ENCODE assay signal across 8 mouse cellular contexts in the genomic region with DNA sequence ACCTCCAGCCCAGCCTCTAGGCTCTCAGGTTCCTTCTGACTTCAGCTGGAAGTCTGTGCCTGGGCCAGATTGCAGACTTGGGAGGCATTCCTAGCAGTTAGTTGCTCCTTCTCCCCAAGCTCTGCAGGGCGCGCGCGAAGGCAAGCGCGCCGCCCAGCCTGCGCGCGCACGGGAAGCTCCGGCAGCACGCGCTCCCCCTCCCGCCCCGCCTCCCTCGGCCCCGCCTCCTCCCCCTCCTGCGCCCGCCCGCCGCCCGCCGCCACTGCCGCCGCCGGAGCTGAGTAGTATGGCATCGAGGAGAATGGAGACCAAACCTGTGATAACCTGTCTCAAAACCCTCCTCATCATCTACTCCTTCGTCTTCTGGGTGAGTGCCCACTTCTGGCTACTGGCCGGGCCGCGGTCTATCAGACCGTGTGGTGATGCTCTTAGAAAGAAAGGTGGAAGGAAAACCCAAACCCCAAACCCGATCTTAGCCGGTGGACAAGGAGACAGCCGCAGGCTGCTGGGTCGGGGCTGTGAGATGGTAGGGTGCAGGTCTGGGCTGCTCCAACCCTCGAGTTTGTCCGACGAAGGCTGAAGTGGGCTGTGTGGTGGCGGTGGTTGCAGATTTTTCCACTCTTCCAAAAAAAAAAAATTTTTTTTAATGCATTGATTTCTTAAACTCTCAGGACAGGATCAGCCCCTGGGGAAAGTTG. TPM values are rescaled to one million over a fixed set of nuclear protein-coding genes. Genes with fewer than 3 reads are reported as not detected.
DNase-seq lines count a peak whose midpoint lies in the region; ATAC-seq and TF ChIP-seq lines count a peak whose summit lies in the region.

A gene (plus strand): TSS at position 287 of the 698 bp plus-strand sequence.

- no peaks in the 10 kb centered on the region for H3K4me1 ChIP-seq in hindbrain, embryonic 11.5 days (replicated peaks; ENCODE audit: control insufficient read depth, insufficient read depth, low read length)
- no peaks in the 10 kb centered on the region for H3K4me1 ChIP-seq in lung, postnatal 0 days (ENCODE audit: insufficient read depth, low read depth, low read length)

- peak; percentile 85 for ATAC-seq in hindbrain, embryonic 11.5 days (ENCODE audit: low FRiP score)
- peak; percentile 86 for ATAC-seq in lung, postnatal 0 days

- peak within 1 kb of the TSS; percentile 54 for H3K9ac ChIP-seq in hindbrain, embryonic 11.5 days (ENCODE audit: low read depth, low read length)
- H3K9ac ChIP-seq in lung, postnatal 0 days (replicated peaks; ENCODE audit: low read depth), result peak within 1 kb of the TSS; percentile 52

- no peak for TF ChIP-seq EP300 in lung, postnatal 0 days (IDR thresholded peaks at IDR 0.05)

- no peaks in the 10 kb centered on the region for H3K36me3 ChIP-seq in hindbrain, embryonic 11.5 days (ENCODE audit: control insufficient read depth, insufficient read depth, low read length)
- H3K36me3 ChIP-seq in lung, postnatal 0 days (ENCODE audit: insufficient read depth, low read length), result no peaks in the 10 kb centered on the region

- peak within 1 kb of the TSS; percentile 45 for H3K4me3 ChIP-seq in hindbrain, embryonic 11.5 days (ENCODE audit: low read depth, low read length)
- H3K4me3 ChIP-seq in lung, postnatal 0 days (ENCODE audit: low read depth, low read length), result peak within 1 kb of the TSS; percentile 51

- no peak within 1 kb of the TSS for H3K27ac ChIP-seq in hindbrain, embryonic 11.5 days (ENCODE audit: low read depth, low read length)
- H3K27ac ChIP-seq in lung, postnatal 0 days (ENCODE audit: low read length), result peak within 1 kb of the TSS; percentile 66

- H3K4me2 ChIP-seq in hindbrain, embryonic 11.5 days (replicated peaks; ENCODE audit: low read depth, low read length), result peak within 1 kb of the TSS; percentile 46
- peak within 1 kb of the TSS; percentile 64 for H3K4me2 ChIP-seq in lung, postnatal 0 days (replicated peaks; ENCODE audit: low read depth, low read length)

- TF ChIP-seq CTCF in lung, postnatal 0 days (IDR thresholded peaks at IDR 0.05), result peak; percentile 12

- 15% methylated on average over 29 of the region's 41 CpGs for whole genome bisulfite sequencing in hindbrain, embryonic 11.5 days
- WGBS in lung, postnatal 0 days, result 14% methylated on average over 30 of the region's 41 CpGs

- DNase-seq in ZHBTc4 (ENCODE audit: low read depth, low spot score), result peak; percentile 75
- peak; percentile 74 to 88 for DNase-seq in cerebellum, postnatal 25 days
- peak; percentile 33 to 54 for DNase-seq in frontal cortex, postnatal 36 days (ENCODE audit: low spot score in 2 of 2)
- DNase-seq in hindbrain, embryonic 11.5 days (ENCODE audit: low spot score), result peak; percentile 76
- peak; percentile 49 to 70 for DNase-seq in layer of hippocampus, postnatal 10 days (ENCODE audit: low spot score in 2 of 2)
- DNase-seq in lung, postnatal 0 days (ENCODE audit: low spot score), result peak; percentile 71
- peak; percentile 61 for DNase-seq in ovary, postnatal 36 days (ENCODE audit: low spot score)
- peak; percentile 48 for DNase-seq in urinary bladder, postnatal 25 days (ENCODE audit: low spot score)

- no peaks in the 10 kb centered on the region for H3K9me3 ChIP-seq in hindbrain, embryonic 11.5 days (ENCODE audit: control insufficient read depth, low read length)
- H3K9me3 ChIP-seq in lung, postnatal 0 days (ENCODE audit: low read length), result no peaks in the 10 kb centered on the region

- no peaks in the 10 kb centered on the region for H3K27me3 ChIP-seq in hindbrain, embryonic 11.5 days (ENCODE audit: control insufficient read depth, insufficient read depth, low read length)
- no peaks in the 10 kb centered on the region for H3K27me3 ChIP-seq in lung, postnatal 0 days (replicated peaks; ENCODE audit: insufficient read depth, low read length)

RNA-seq across cellular contexts. Expression of the gene that starts here (rescaled TPM):
- polyA plus RNA-seq in hindbrain, embryonic 11.5 days (2014; fragmentation: Nextera tagmentation; extraction: Ambion mirVana), result 74.4 and 80.9 TPM in 2 replicates
- 100 to 1,000 TPM; 880 to 946 TPM for total RNA-seq in layer of hippocampus, postnatal 10 days (2021)
- 504 and 549 TPM in 2 replicates for polyA plus RNA-seq in lung, postnatal 0 days (2015; fragmentation: Nextera tagmentation; extraction: Ambion mirVana)
